Mouse (Mus musculus): ENCODE measurements around the gene Duoxa2.
A peak's percentile ranks its signal among the peaks of the same experiment; 100 is the strongest.
"Not testable (repeated sequence)": the region's sequence is repeated elsewhere in the genome, so short reads cannot be mapped to it uniquely, and the experiment has no call there.

Duoxa2 gene

GRCm38 (mm10) chr2:122306184-122306583 is 7.5 kb downstream of the Duoxa2 start:
- DNase-seq (ENCODE audit: low read depth in 1 of 2, low spot score in 2 of 2) = no peak

GRCm38 (mm10) chr2:122309647-122310046 is 10.9 kb downstream of the Duoxa2 start:
- DNase-seq (ENCODE audit: low read depth in 1 of 2, low spot score in 2 of 2) = no peak

DNA sequence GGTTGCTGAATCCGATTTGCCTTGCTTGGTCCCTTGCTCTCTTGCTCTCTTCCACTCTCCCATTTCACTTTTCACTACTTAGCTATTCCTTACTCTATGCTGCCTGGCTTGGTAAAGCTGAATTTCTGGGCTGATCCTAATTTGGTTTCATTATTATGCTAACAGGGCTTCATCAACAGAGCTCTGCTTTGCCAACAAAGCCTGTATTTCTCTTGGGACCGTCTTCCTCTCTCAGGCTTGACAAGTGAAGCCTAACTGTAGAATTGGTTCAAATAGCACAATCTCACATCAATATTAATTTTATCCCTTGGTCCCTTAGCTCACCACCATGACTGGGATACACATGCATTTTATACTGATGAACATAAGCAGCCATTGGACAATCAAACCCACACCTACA is 12.9 kb downstream of the Duoxa2 start:
- no peak for DNase-seq (ENCODE audit: low read depth in 1 of 2, low spot score in 2 of 2)

GRCm38 (mm10) chr2:122312722-122313417 is 14.2 kb downstream of the Duoxa2 start:
- DNase-seq (ENCODE audit: low read depth in 1 of 2, low spot score in 2 of 2) = no peak

DNA sequence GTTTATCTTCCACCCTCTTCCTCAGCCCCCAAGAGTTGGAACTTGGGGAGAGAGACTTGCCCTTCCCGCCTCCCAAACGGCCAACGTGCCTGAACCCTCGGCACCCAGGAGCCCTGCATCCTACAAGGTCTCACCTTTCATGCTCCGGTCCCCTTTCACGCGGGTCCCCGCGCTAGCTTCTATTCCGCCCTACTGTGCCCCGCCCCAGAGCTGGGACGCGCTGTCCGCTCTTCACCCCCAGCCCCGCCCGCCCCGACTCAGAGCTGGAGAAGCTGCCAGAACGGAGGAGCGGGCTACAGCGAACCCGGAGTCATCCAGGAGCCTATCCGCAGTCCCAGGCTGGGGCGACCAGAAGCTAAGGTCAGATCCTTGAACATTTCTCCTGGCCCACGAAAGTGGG is 14.8 kb downstream of the Duoxa2 start, which contains the start of gene Duoxa1:
Gene Duoxa1 (minus strand): TSS at position 195 of the 400 bp plus-strand sequence.
- DNase-seq (ENCODE audit: low read depth in 1 of 2, low spot score in 2 of 2) = no peak

DNA sequence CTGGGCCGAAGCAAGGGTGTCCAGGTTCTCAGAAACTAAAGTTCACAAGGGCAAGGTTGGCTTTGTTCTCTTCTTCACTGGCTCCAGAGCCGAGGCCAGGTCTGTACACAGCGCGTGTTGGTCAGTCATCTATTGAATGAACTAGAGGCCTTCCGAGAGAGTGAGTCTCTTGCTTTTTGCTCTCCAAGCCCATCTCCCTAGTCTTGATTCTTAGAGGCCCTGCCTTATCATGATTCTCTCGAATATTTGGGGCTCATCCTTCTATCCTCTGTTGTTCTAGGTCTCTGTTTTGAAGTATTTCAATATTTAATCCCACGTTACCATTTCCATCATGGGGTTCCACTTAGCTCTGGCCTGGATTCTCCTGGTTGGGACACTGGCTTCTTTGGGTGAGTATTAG is 16.7 kb downstream of the Duoxa2 start, which contains the start of gene Duox1:
Gene Duox1 (plus strand): TSS at position 301 of the 400 bp plus-strand sequence.
- DNase-seq (ENCODE audit: low read depth in 1 of 2, low spot score in 2 of 2) = no peak

DNA sequence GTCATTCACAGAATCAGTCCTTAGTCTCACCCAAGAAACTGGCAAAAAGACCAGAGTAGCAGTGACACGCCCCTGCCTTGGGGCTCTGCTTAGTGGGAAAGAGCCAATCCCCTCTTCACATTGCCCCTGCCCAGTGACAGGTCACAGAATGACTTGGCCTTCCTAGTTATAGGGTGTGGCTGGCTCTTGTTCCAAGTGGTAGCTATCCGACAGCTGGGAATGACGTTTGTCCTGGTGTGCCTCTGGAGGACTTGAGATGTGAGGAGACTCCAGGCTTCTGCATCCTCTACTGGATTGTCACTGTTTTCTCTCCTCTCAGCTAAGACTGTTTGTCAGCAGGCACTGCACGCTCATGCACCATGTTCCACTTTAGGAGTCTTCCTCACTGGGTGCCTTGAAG is 18.7 kb downstream of the Duoxa2 start:
- DNase-seq (ENCODE audit: low read depth in 1 of 2, low spot score in 2 of 2) = no peak

GRCm38 (mm10) chr2:122323960-122324359 is 25.3 kb downstream of the Duoxa2 start:
- DNase-seq (ENCODE audit: low read depth in 1 of 2, low spot score in 2 of 2) = no peak

DNA sequence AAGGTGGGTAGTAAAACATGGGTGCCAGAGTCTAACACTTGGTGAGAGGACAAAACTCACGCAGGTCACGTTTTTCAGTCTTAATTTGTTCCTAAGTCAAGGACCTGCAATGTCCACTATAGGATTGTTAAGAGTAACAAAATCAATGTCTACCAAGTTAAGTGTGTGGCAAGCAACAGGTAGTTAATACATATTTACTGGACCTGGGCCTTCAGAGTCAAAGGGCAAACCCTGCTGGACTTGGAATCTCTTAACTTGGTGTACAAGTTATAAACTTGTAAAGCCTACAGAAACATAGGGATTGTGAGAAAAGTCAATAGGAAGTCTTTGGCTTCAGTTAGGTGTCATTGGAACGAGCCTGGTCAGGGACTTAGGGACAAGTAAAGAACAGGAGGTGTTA is 25.9 kb downstream of the Duoxa2 start:
- DNase-seq (ENCODE audit: low read depth in 1 of 2, low spot score in 2 of 2) = no peak

DNA sequence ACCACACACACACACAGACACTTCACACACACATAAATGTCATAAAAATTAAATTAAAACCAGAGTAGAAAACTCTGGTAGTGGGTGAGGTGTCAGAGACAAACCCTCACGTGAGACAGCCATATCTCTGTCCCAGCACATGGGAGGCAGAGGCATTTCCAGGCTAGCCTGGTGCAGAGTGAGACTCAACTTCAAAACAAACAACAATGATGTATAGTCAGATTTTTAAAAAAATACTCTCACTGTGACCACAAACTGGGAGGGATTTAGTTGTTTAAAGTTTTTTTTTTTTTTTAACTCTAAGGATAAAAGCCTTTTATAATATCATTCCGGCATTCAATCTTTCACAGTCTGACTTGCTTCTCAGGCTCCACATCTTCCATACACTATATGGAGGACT is 26.7 kb downstream of the Duoxa2 start:
- DNase-seq (ENCODE audit: low read depth in 1 of 2, low spot score in 2 of 2) = no peak

DNA sequence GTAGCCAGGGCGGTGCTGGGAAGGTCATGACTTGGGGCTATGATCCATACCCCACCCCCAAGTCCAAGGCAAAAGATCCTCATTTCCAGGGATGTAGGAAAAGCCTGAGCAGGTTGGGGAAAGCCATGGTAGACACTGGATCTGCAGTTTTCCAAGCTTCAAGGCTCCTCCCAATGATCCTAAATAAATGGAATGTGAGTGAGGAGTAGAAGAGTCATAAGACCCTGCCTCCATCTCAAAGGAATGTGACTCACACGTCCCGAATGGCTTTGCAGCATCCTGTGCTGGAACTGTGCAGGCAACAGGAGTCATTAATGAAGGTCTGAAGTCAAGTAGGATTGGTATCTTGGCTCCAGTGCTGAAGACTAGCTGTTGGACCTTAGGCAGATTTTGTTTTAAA is 29.3 kb downstream of the Duoxa2 start:
- no peak for DNase-seq (ENCODE audit: low read depth in 1 of 2, low spot score in 2 of 2)

- DNase-seq (ENCODE audit: low read depth in 1 of 2, low spot score in 2 of 2) = not testable (repeated sequence)
Measured at GRCm38 (mm10) chr2:122330317-122330716, 31.6 kb downstream of the Duoxa2 start.

DNA sequence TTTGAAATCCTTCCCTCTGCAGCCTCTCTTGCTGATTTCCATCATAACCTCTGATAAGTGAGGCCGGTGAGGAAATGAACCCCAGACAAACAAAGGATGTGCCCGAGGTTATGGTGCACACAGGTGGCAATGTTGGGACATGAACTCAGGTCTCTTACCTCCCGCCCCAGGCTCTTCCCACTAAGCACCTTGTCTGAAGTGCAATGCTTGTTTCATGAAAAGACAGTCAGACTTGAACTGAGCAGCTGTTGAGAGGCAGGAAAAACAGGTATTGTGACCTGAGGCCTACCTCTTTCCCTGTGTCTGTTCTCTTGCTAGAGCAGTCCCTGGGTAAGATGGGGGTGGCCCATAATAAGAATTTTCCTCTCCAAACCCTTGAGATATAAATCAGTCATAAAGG is 33.5 kb downstream of the Duoxa2 start:
- no peak for DNase-seq (ENCODE audit: low read depth in 1 of 2, low spot score in 2 of 2)

DNA sequence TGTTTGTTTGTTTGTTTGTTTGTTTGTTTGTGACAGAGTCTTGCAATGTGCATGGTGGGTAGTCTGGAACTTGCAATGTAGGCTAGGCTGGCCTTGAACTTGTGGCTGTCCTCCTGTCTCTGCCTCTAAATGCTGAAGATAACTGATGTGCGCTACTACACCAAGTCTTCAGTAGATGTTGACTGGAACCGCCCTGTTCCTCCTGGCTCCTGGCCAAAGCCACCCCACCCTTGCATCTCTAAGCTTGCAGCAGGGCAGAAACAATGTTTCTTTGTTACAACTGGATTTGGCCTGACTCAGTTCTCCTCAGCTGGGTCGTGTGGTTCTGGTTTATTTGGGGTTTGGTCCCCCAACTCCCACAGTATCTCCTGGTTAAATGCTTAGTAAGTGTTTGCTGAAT is 35.5 kb downstream of the Duoxa2 start:
- DNase-seq (ENCODE audit: low read depth in 1 of 2, low spot score in 2 of 2) = no peak

DNA sequence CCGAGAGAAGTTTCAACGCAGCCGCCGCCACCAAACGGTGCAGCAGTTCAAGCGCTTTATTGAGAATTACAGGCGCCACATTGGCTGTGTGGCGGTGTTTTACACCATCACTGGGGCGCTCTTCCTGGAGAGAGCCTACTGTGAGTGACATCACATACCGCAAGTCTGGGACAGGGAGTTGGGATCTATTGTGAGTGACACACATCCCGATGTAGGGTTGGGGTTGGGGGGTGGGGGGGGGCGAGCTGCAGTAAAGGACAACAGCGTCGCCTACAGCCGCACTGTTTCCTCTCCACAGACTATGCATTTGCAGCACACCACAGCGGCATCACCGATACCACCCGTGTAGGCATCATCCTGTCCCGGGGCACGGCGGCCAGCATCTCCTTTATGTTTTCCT is 38.6 kb downstream of the Duoxa2 start:
- no peak for DNase-seq (ENCODE audit: low read depth in 1 of 2, low spot score in 2 of 2)

DNA sequence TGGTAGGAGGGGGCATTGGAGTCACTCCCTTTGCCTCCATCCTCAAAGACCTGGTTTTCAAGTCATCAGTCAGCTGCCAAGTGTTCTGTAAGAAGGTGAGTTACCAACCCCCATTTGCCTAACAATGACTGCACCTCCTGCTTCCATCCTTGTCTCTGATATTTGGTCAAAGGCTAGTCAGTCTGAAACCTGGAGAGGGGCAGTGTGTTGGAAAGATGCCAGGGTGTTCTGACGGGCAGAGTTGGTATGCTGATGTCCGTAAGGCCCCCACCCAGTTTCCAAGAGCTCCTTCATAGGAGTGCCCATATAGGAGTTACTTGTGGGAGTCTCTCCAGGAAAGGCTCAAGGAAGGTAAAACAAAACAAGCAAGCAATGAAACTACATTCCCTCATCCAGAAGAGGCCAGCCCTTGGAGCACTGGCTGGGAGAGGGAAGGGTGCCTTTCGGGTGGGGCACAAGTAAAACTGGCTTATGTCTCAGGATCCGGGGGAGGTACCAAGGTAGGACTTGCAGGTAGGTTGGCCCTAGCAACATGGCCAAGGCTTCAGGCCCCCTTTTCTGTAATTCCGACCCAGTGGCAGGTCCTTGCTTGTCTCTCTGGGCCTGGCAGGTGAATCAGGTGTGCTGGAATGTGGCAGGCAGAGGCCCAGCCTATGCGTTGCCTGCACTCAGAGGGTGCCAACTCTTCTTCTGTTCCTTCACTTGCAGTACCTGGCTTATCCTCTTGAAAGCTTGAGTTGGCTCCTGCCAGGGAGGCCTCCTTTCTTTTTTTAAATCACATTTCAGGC is 46.6 kb downstream of the Duoxa2 start:
- no peak for DNase-seq (ENCODE audit: low read depth in 1 of 2, low spot score in 2 of 2)

- DNase-seq (ENCODE audit: low read depth in 1 of 2, low spot score in 2 of 2) = not testable (repeated sequence)
Measured at GRCm38 (mm10) chr2:122346164-122346563, 47.5 kb downstream of the Duoxa2 start.

DNA sequence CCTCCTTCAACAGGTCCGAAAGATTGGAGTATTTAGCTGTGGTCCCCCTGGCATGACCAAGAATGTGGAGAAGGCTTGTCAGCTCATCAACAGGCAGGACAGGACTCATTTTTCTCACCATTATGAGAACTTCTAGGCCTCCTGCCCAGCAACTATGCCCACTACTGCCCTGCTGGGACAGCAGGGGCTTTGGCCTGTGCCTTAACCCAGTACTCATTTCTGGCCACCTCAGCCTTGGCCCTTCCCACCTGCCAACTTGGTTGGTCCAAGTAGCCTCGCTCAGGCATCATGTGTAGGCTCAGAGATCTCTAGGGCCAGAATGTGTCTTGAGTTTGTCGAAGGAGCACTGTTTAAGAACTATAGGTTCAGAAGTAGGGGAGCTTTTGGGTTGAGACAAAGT is 48.6 kb downstream of the Duoxa2 start:
- DNase-seq (ENCODE audit: low read depth in 1 of 2, low spot score in 2 of 2) = no peak

DNA sequence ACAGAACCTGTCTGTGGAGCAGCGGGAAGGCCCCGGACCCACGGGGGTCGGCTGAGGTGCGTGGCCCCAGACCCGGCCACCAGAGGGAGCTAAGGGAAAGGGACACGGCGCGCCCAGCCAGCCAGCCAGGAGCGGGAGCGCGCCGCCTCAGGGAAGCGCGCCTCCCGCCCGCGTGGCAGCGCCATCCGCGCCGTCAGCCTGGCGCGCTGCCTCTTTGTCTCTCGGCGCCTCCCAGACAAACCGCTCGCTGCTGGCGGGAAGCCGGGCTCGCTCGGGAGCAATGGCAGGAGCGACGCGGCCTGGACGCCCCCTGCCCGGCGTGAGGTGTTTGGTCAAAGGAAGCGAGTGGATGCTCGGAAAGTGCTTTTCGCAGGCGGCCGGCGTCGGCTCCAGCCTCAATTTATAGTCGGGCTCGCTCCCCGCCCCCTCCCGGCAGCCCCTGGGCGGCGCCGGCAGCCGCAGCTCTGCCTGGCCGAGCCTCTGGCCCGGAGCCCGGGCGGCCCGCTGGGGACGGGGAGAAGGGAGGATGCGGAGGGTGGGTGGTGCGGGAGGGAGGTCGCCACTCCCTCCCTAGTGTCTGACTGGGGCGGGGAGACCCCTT is 49.9 kb downstream of the Duoxa2 start:
- peak; percentile 20 to 61 for DNase-seq (ENCODE audit: low read depth in 1 of 2, low spot score in 2 of 2)

- DNase-seq (ENCODE audit: low read depth in 1 of 2, low spot score in 2 of 2) = no peak
Measured at GRCm38 (mm10) chr2:122349136-122349785, 50.6 kb downstream of the Duoxa2 start.

- no peak for DNase-seq (ENCODE audit: low read depth in 1 of 2, low spot score in 2 of 2)
Measured at GRCm38 (mm10) chr2:122351156-122351930, 52.6 kb downstream of the Duoxa2 start.
